Mouse (Mus musculus) heart, postnatal 0 days (tissue): ENCODE data around the gene Srsf5. TPM values are rescaled to one million over a fixed set of nuclear protein-coding genes. Genes with fewer than 3 reads are reported as not detected.

Experiments used
- ATAC-seq: fragments of 200-750 bp; cut with Nextera tagmentation; 2 replicates; pipeline ENCODE4 v1.8.0; 2017; ENCODE audit warnings: low read depth, moderate number of reproducible peaks, moderate library complexity; ENCODE audit not compliant: insufficient read depth
- DNase-seq: peaks from one replicate; pipeline ENCODE4 v3.0.0-alpha.2; 2016; ENCODE audit warnings: low spot score
- H3K27ac ChIP-seq: fragments of 300-500 bp; sonication (generic); 2 replicates; pipeline ENCODE4 v1.5.1; 2014; ENCODE audit warnings: low read depth, mild to moderate bottlenecking
- H3K27me3 ChIP-seq: fragments of 300-500 bp; sonication (generic); 2 replicates; pipeline ENCODE4 v1.6.1; 2014; ENCODE audit warnings: low read length, mixed read lengths; ENCODE audit not compliant: control insufficient read depth, insufficient read depth
- H3K36me3 ChIP-seq: fragments of 300-500 bp; sonication (generic); replicated peaks from 2 replicates; pipeline ENCODE4 v1.6.1; 2014; ENCODE audit warnings: low read length, mixed read lengths; ENCODE audit not compliant: control insufficient read depth, insufficient read depth
- H3K4me1 ChIP-seq: fragments of 300-500 bp; sonication (generic); 2 replicates; pipeline ENCODE4 v1.6.1; 2014; ENCODE audit warnings: antibody characterized with exemption; ENCODE audit not compliant: control insufficient read depth, insufficient read depth
- H3K4me2 ChIP-seq: fragments of 300-500 bp; sonication (generic); 2 replicates; pipeline ENCODE4 v1.6.1; 2014; ENCODE audit warnings: low read depth, mild to moderate bottlenecking, low read length, moderate library complexity
- H3K4me3 ChIP-seq: fragments of 300-500 bp; sonication (generic); 2 replicates; pipeline ENCODE4 v1.5.1; 2014; ENCODE audit warnings: low read depth, low read length
- H3K9ac ChIP-seq: fragments of 300-500 bp; sonication (generic); replicated peaks from 2 replicates; pipeline ENCODE4 v1.6.1; 2014; ENCODE audit warnings: low read depth, low read length, mixed read lengths
- H3K9me3 ChIP-seq: fragments of 300-500 bp; sonication (generic); replicated peaks from 2 replicates; pipeline ENCODE4 v1.6.1; 2016; ENCODE audit warnings: low read length; ENCODE audit not compliant: control insufficient read depth
- CTCF ChIP-seq: IDR thresholded peaks from 2 replicates; pipeline ENCODE4 v1.5.1; 2016; ENCODE audit warnings: antibody characterized with exemption, control low read depth, low read depth
- EP300 ChIP-seq: IDR thresholded peaks from 2 replicates; pipeline ENCODE4 v1.6.1; 2016; ENCODE audit warnings: antibody characterized with exemption, low read depth
- WGBS: fragments of 180-500 bp; shearing (Covaris S2); extraction: QIAGEN DNeasy Blood & Tissue Kit; methylation state at CpG from one replicate; pipeline ENCODE4 v1.1.7; 2014; 5-methylcytosine and 5-hydroxymethylcytosine counted together
- polyA plus RNA-seq: library from polyadenylated mRNA; unstranded; fragments of >200 nt; fragmentation: Nextera tagmentation; extraction: Ambion mirVana; gene quantifications from 2 replicates; pipeline ENCODE4 v1.2.1, GENCODE M21; 2015
- total RNA-seq: library from RNA; depleted of rRNA; stranded (reverse); fragments of >200 nt; gene quantifications from 2 replicates; pipeline ENCODE4 v1.2.3, GENCODE M21; 2014; ENCODE audit warnings: low replicate concordance

The Srsf5 gene
- total and polyA plus RNA-seq, 2 experiments from 2014 or later = 227 to 275 TPM

DNA sequence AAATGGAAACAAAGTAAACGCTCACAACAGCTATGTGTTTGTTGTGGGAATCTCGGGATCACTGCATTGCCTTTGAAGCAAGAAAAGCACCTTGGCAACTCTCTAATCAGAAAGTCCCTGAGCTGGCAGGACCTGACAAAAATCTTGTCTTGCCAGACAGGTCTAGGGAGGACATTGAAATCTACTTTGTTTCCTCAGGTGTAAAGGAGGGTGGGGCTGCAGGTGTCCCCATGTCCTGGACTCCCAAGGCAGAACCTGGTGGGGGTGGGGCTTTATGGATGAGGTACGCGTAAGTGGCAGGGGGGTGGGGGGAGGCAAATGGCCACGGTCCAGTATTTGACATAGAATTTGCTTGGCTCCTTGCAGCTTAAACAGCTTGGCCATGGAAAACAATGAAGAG lies 21.7 kb upstream of the Srsf5 start:
- Histone ChIP-seq H3K4me1 (peaks cover 3% of the 10 kb centered on the region; the same call in 1 of the 2 replicates), H3K27ac (no peak overlapping the region), H3K27me3 (no peaks in the 10 kb centered on the region), H3K36me3 (no peaks in the 10 kb centered on the region), H3K4me3 (no peak overlapping the region), H3K4me2 (no peak overlapping the region), H3K9me3 (no peaks in the 10 kb centered on the region), H3K9ac (no peak overlapping the region)
- TF ChIP-seq CTCF (no peak), EP300 (no peak)
- no peak for ATAC-seq
- no peak for DNase-seq
- WGBS = 66% methylated on average over 5 of the region's 5 CpGs

DNA sequence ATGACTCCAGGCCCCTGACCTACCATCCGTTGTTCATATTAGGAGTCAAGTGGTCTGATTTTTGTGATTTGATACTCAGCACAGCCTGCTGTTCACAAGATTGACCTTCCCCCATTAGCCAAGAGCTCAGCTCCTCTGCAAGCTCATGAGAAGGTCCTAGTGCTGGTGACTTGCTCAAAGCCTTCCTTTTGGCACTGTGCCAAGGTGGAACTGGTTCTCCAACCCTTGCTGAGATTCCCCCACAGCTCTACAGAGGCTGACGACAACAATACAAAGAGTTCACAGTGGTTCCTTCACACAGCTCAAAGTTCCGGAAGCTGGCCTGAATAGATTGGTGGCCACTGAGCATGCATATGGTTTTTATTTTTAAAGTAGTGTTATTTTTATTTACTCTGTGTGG lies 21.1 kb upstream of the Srsf5 start:
- Histone ChIP-seq H3K4me3 (no peak overlapping the region), H3K27me3 (no peaks in the 10 kb centered on the region), H3K27ac (no peak overlapping the region), H3K4me1 (peaks cover 3% of the 10 kb centered on the region; the same call in 1 of the 2 replicates), H3K36me3 (no peaks in the 10 kb centered on the region), H3K9ac (no peak overlapping the region), H3K4me2 (no peak overlapping the region), H3K9me3 (no peaks in the 10 kb centered on the region)
- DNase-seq = no peak
- WGBS = 47% methylated on average over 3 of the region's 3 CpGs
- TF ChIP-seq CTCF (no peak), EP300 (no peak)
- no peak for ATAC-seq

DNA sequence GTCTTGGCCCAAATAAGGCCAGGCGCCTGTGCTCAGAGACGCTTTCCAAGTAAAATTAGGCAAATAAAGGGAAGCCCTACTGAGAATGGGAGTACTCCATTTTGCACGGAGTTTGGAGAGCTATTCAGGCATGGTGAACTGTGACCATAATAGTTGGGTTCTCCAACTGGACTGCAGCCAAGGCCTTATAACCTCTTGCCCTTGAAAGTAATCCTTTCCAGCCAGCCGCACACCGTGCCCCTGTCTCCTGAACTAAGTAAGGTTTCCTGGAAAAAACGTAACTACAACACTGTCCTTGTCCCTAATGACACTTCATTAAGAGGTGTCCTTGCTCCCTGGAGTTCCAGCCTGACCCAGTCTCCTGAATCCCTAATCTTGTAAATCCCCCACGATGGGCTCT lies 19.4 kb upstream of the Srsf5 start:
- no peak overlapping the region for H3K4me2 ChIP-seq
- H3K4me1 ChIP-seq = peaks cover 3% of the 10 kb centered on the region; the same call in 1 of the 2 replicates
- H3K4me3 ChIP-seq = no peak overlapping the region
- H3K27ac ChIP-seq = no peak overlapping the region
- TF ChIP-seq CTCF (no peak), EP300 (no peak)
- H3K9me3 ChIP-seq = no peaks in the 10 kb centered on the region
- DNase-seq = peak; percentile 37
- WGBS = 37% methylated on average over 7 of the region's 7 CpGs
- H3K9ac ChIP-seq = no peak overlapping the region
- ATAC-seq = peak; percentile 36
- no peaks in the 10 kb centered on the region for H3K27me3 ChIP-seq
- H3K36me3 ChIP-seq = no peaks in the 10 kb centered on the region

DNA sequence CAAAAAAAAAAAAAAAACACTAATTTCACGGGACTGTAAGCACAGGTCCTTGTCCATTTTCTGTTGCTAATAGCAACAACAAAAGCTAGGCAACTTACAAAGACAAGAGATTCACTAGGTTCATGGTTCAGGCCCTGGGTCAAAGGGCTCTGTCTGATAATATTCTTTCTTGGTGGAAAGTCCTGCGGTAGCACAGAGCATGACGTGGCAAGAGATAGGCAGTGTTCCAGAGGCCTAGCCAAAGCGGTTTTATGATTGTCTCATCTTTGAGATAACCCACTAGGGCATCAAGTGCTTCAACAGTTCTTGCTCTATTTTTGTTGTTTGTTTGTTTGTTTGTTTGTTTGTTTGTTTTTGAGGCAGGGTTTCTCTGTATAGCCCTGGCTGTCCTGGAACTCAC lies 18.8 kb upstream of the Srsf5 start:
- Histone ChIP-seq H3K4me1 (peaks cover 3% of the 10 kb centered on the region; the same call in 1 of the 2 replicates), H3K4me2 (no peak overlapping the region), H3K36me3 (no peaks in the 10 kb centered on the region), H3K27me3 (no peaks in the 10 kb centered on the region), H3K4me3 (no peak overlapping the region), H3K9ac (no peak overlapping the region), H3K9me3 (no peaks in the 10 kb centered on the region), H3K27ac (no peak overlapping the region)
- 69% methylated on average over 4 of the region's 4 CpGs for WGBS
- ATAC-seq = no peak
- no peak for DNase-seq
- TF ChIP-seq EP300 (no peak), CTCF (no peak)

DNA sequence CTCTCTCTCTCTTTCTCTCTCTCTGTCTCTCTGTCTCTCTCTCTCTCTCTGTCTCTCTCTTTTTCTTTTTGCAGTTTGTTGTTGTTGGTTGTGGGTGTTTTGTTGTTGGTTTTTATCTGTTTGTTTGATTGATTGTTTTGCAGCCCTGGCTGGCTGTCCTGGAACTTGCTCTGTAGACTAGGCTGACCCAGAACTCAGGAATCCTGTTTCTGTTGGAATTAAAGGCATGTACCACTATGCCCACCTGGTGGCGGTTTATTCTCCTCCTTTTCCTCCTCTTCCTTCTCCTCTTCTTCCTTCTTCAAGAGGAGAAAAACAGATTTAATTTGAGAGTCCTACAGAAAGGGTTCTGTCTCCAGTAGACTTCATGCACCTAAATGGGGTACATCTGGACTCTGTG lies 17.8 kb upstream of the Srsf5 start:
- no peak for DNase-seq
- Histone ChIP-seq H3K9me3 (no peaks in the 10 kb centered on the region), H3K9ac (no peak overlapping the region), H3K27ac (no peak overlapping the region), H3K4me3 (no peak overlapping the region), H3K4me1 (peaks cover 3% of the 10 kb centered on the region; the same call in 1 of the 2 replicates), H3K36me3 (no peaks in the 10 kb centered on the region), H3K27me3 (no peaks in the 10 kb centered on the region), H3K4me2 (no peak overlapping the region)
- ATAC-seq = no peak
- 65% methylated on average over 1 of the region's 1 CpGs for whole genome bisulfite sequencing
- TF ChIP-seq CTCF = no peak
- no peak for TF ChIP-seq EP300

GRCm38 (mm10) chr12:80928881-80929280 lies 16.4 kb upstream of the Srsf5 start:
- DNase-seq (no peak), ATAC-seq (no peak)
- no peaks in the 10 kb centered on the region for H3K4me1 ChIP-seq
- no peak overlapping the region for H3K27ac ChIP-seq
- H3K36me3 ChIP-seq = no peaks in the 10 kb centered on the region
- H3K9ac ChIP-seq = no peak overlapping the region
- no peaks in the 10 kb centered on the region for H3K27me3 ChIP-seq
- TF ChIP-seq CTCF (no peak), EP300 (no peak)
- WGBS = 83% methylated on average over 3 of the region's 3 CpGs
- no peak overlapping the region for H3K4me3 ChIP-seq
- no peaks in the 10 kb centered on the region for H3K9me3 ChIP-seq
- H3K4me2 ChIP-seq = no peak overlapping the region
